Mouse (Mus musculus) ES-Bruce4 (cell line): ENCODE results near the gene Otud7a. TPM values are rescaled to one million over a fixed set of nuclear protein-coding genes. Genes with fewer than 3 reads are reported as not detected.

ENCODE experiments used
- H3K27ac ChIP-seq: 2 replicates; pipeline ENCODE4 v1.5.1; 2012; ENCODE audit warnings: low read length, inconsistent platforms; ENCODE audit not compliant: insufficient read depth
- H3K27me3 ChIP-seq: 2 replicates; pipeline ENCODE4 v1.6.1; 2012; ENCODE audit warnings: mild to moderate bottlenecking, low read length, inconsistent platforms; ENCODE audit not compliant: control insufficient read depth, poor library complexity, insufficient read depth, severe bottlenecking
- H3K36me3 ChIP-seq: 2 replicates; pipeline ENCODE4 v1.6.1; 2012; ENCODE audit warnings: inconsistent platforms, mild to moderate bottlenecking, low read length, moderate library complexity; ENCODE audit not compliant: control insufficient read depth, poor library complexity, insufficient read depth, severe bottlenecking
- H3K4me1 ChIP-seq: one replicate; pipeline ENCODE4 v1.8.1; 2011; ENCODE audit warnings: low read length; ENCODE audit not compliant: control insufficient read depth, insufficient read depth
- H3K4me3 ChIP-seq: 2 replicates; pipeline ENCODE4 v1.5.1; 2011; ENCODE audit warnings: low read depth, mild to moderate bottlenecking, low read length
- H3K9ac ChIP-seq: 2 replicates; pipeline ENCODE4 v1.6.1; 2012; ENCODE audit warnings: low read depth, mild to moderate bottlenecking, inconsistent platforms; ENCODE audit not compliant: poor library complexity, severe bottlenecking
- H3K9me3 ChIP-seq: replicated peaks from 2 replicates; pipeline ENCODE4 v1.6.1; 2012; ENCODE audit warnings: mild to moderate bottlenecking, low read length, inconsistent platforms; ENCODE audit not compliant: control insufficient read depth, poor library complexity, insufficient read depth, severe bottlenecking
- CTCF ChIP-seq: IDR thresholded peaks from one replicate; pipeline ENCODE4 v1.8.1; 2011; ENCODE audit warnings: low read depth, low read length
- EP300 ChIP-seq: IDR thresholded peaks from 2 replicates; pipeline ENCODE4 v1.6.1; 2011; ENCODE audit warnings: low read depth, low read length; ENCODE audit not compliant: insufficient read depth
- POLR2A ChIP-seq: IDR thresholded peaks from one replicate; pipeline ENCODE4 v1.8.1; 2011; ENCODE audit warnings: low read length; ENCODE audit not compliant: insufficient read depth
- polyA plus RNA-seq: library from polyadenylated mRNA; stranded (reverse); fragments of >200 nt; gene quantifications from 2 replicates; pipeline ENCODE4 v1.2.4, GENCODE M21; 2011; ENCODE audit warnings: low read depth; ENCODE audit not compliant: missing spikeins, insufficient read depth, insufficient read length

Otud7a gene
- polyA plus RNA-seq, 1 experiment: 1.0 TPM

DNA sequence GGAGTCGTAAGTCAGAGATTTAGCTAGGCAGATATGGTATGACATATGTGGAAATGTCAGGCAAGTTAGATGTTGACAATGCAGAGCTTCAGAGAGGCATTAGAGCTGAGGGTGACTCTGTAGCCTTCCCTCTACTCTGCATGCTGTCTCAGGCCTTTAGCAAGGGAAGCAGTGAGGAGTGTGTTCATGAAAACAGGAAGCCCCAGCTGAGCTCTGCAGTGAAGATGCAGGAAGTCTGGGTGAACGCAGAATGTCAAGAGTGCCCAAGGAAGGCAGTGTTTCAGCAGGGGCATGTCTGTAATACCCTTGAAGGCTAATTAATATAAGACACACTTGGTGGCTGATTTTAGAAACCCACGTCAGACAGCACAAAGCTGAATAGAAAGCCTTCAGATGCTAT is 77.9 kb downstream of the Otud7a start:
- H3K9ac ChIP-seq: no peak overlapping the region
- no peaks in the 10 kb centered on the region for H3K9me3 ChIP-seq
- TF ChIP-seq CTCF (no peak), POLR2A (no peak), EP300 (no peak)
- H3K4me1 ChIP-seq: no peaks in the 10 kb centered on the region
- H3K4me3 ChIP-seq: no peak overlapping the region
- H3K27me3 ChIP-seq: no peaks in the 10 kb centered on the region
- no peaks in the 10 kb centered on the region for H3K36me3 ChIP-seq
- H3K27ac ChIP-seq: no peak overlapping the region

DNA sequence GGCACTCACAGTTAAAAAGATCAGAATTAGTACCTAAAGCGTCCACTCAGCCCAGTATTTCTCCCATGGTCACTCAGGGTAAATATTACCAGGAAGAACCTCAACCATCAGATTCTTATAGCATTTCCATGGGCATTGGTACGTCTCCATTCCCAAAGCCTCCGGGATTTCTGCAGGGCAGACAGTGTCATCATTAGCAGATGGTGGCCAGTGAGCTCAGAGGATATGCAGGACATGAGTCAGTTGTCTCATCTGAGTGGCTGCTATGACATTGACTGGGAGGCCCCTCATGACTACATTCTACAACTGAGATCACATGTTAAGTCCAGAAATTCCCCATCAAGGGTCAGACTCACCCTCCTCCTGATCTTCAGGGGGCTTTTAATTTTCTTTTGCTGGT is 78.5 kb downstream of the Otud7a start:
- H3K27ac ChIP-seq: no peak overlapping the region
- no peak for TF ChIP-seq CTCF
- no peak for TF ChIP-seq EP300
- TF ChIP-seq POLR2A: no peak
- no peak overlapping the region for H3K9ac ChIP-seq
- no peaks in the 10 kb centered on the region for H3K36me3 ChIP-seq
- no peaks in the 10 kb centered on the region for H3K27me3 ChIP-seq
- no peak overlapping the region for H3K4me3 ChIP-seq
- no peaks in the 10 kb centered on the region for H3K9me3 ChIP-seq
- no peaks in the 10 kb centered on the region for H3K4me1 ChIP-seq

DNA sequence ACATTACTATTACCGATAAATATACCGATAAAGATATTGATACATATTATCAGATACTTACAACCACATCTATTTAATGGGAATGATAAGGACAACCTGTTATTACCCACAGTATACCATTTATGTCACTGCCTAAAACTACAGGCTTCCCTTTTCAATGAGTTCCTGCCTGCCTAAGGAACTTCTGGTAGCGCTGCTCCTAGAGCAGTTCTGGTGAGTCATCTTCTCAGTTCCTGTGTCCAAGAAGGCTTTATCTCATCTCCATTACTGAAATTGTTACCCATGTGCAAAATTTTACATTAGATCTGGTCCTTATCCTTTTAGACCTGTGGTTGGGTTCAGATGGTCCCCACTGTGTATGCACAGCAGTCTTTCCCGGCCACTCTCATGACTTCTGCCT is 95.7 kb downstream of the Otud7a start:
- Histone ChIP-seq H3K9ac (no peak overlapping the region), H3K27me3 (no peaks in the 10 kb centered on the region), H3K36me3 (no peaks in the 10 kb centered on the region), H3K9me3 (no peaks in the 10 kb centered on the region), H3K4me3 (no peak overlapping the region), H3K27ac (no peak overlapping the region), H3K4me1 (no peaks in the 10 kb centered on the region)
- TF ChIP-seq CTCF (no peak), POLR2A (no peak), EP300 (no peak)

DNA sequence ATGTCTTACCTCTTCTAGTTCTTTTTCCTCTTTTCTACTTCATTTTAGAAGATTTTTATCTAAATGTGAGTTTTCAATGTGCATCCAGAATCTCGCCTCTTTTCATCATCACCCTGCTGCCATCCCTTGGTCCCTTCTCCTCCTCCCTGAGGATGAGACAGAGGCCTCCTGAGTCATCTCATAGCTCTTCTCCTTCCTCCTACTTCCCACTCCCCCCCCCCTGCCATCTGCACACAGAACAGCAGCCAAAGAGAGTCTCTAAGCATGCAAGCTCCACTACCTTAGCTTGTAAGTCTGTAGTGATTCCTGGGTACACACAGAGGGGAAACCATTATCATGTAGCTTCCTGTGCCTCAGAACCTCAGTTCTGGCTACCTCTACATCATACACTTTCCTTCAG is 109.9 kb downstream of the Otud7a start:
- H3K4me1 ChIP-seq: no peaks in the 10 kb centered on the region
- TF ChIP-seq EP300 (no peak), POLR2A (no peak), CTCF (no peak)

DNA sequence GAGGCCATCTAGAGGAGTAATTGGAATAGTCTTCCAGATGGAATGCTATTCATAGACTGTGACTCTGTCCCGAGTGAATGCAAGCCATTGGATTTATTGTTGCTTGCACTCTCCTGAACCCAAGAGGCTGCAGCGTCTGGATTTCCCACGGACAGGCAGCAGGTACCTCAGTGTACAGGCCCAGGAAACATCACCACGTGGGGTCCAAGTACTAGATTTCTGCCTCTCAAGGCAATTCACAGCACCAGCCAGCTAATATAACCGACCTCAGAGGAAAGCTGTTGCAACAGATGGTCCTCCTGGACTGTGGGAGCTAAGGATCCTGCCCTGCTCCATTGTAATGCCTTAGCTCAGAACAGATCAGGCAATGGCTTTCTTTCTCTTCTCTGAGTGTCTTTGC is 111.8 kb downstream of the Otud7a start:
- Histone ChIP-seq H3K4me1 (no peaks in the 10 kb centered on the region), H3K4me3 (no peak overlapping the region), H3K9me3 (no peaks in the 10 kb centered on the region), H3K27ac (no peak overlapping the region), H3K9ac (no peak overlapping the region), H3K36me3 (no peaks in the 10 kb centered on the region), H3K27me3 (no peaks in the 10 kb centered on the region; the same call in 1 of the 2 replicates)
- TF ChIP-seq POLR2A (no peak), CTCF (no peak), EP300 (no peak)

More for the DNA sequence above, 109.9 kb downstream of the Otud7a start:
- Histone ChIP-seq H3K9ac (no peak overlapping the region), H3K9me3 (no peaks in the 10 kb centered on the region), H3K27me3 (no peaks in the 10 kb centered on the region; the same call in 1 of the 2 replicates), H3K27ac (no peak overlapping the region), H3K4me3 (no peak overlapping the region), H3K36me3 (no peaks in the 10 kb centered on the region)

DNA sequence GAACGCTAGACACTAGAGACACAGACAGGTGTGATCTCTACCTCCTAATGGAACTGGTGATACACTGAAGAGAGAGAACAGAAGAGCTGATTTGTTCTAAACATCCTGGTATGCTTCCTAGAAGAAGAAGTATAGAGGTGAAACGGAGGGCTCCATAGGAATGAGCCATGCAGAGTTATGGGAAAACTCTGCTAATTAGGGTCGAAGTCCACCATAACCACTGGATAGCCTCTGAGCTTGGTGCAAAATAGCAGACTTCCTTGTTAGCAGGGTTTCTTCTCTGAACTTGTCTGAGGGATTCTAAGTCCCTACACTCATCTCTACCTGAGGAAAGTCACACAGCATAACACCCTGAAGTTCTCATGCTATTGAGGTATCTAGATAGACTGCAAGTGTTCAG is 114.4 kb downstream of the Otud7a start:
- H3K36me3 ChIP-seq: no peaks in the 10 kb centered on the region
- H3K4me1 ChIP-seq: no peaks in the 10 kb centered on the region
- TF ChIP-seq CTCF (no peak), POLR2A (no peak), EP300 (no peak)
- no peaks in the 10 kb centered on the region for H3K27me3 ChIP-seq
- H3K9me3 ChIP-seq: no peaks in the 10 kb centered on the region
- H3K27ac ChIP-seq: no peak overlapping the region
- H3K4me3 ChIP-seq: no peak overlapping the region
- no peak overlapping the region for H3K9ac ChIP-seq
